Mouse (Mus musculus) myocyte (in vitro differentiated cells): ENCODE measurements around the gene Gm11042. TPM values are rescaled to one million over a fixed set of nuclear protein-coding genes. Genes with fewer than 3 reads are reported as not detected.

Experiments
- H3K27me3 ChIP-seq: one replicate; pipeline ENCODE4 v1.6.1; 2011; ENCODE audit not compliant: control insufficient read depth, insufficient read depth, insufficient read length
- H3K36me3 ChIP-seq: one replicate; pipeline ENCODE4 v1.6.1; 2011; ENCODE audit not compliant: control insufficient read depth, insufficient read depth
- H3K4me2 ChIP-seq: one replicate; pipeline ENCODE4 v1.6.1; 2011; ENCODE audit warnings: low read depth, control low read depth
- H3K4me3 ChIP-seq: one replicate; pipeline ENCODE4 v1.5.1; 2011; ENCODE audit warnings: mild to moderate bottlenecking, control low read depth, moderate library complexity
- H3K79me2 ChIP-seq: one replicate; pipeline ENCODE4 v1.6.1; 2011; ENCODE audit not compliant: control insufficient read depth, insufficient read depth
- H3ac ChIP-seq: one replicate; pipeline ENCODE4 v1.6.1; 2011; ENCODE audit not compliant: control insufficient read depth, insufficient read length
- CEBPB ChIP-seq: IDR thresholded peaks from 2 replicates; pipeline ENCODE4 v1.6.1; 2011; ENCODE audit warnings: mild to moderate bottlenecking, moderate library complexity; ENCODE audit not compliant: poor library complexity, insufficient read depth, severe bottlenecking
- E2F4 ChIP-seq: IDR thresholded peaks from one replicate; pipeline ENCODE4 v1.6.1; 2011; ENCODE audit warnings: mild to moderate bottlenecking, control low read depth, moderate library complexity; ENCODE audit not compliant: insufficient read depth
- MAX ChIP-seq: IDR thresholded peaks from one replicate; pipeline ENCODE4 v1.6.1; 2011; ENCODE audit warnings: low read depth, mild to moderate bottlenecking, control low read depth
- MYOD1 ChIP-seq, 3 experiments: IDR thresholded peaks; one replicate each; pipeline ENCODE4 v1.6.1; 2011; ENCODE audit warnings: control low read depth in 2 of 3, low read depth in 2 of 3, mild to moderate bottlenecking in 2 of 3, moderate library complexity in 1 of 3; ENCODE audit not compliant: insufficient read length in 2 of 3, control insufficient read depth in 1 of 3
- MYOG ChIP-seq, 3 experiments: IDR thresholded peaks; one replicate each; pipeline ENCODE4 v1.6.1; 2011; ENCODE audit warnings: control low read depth in 2 of 3, low read depth in 2 of 3, mild to moderate bottlenecking in 2 of 3; ENCODE audit not compliant: insufficient read length in 2 of 3, control insufficient read depth in 1 of 3, insufficient read depth in 1 of 3
- POLR2A ChIP-seq: IDR thresholded peaks from one replicate; pipeline ENCODE4 v1.6.1; 2011; ENCODE audit warnings: low read depth, mild to moderate bottlenecking, control low read depth, moderate library complexity; ENCODE audit not compliant: insufficient read length
- POLR2AphosphoS2 ChIP-seq: IDR thresholded peaks from one replicate; pipeline ENCODE4 v1.6.1; 2011; ENCODE audit warnings: low read depth, control low read depth; ENCODE audit not compliant: insufficient read length
- REST ChIP-seq: IDR thresholded peaks from one replicate; pipeline ENCODE4 v1.6.1; 2011; ENCODE audit warnings: mild to moderate bottlenecking, control low read depth, moderate library complexity; ENCODE audit not compliant: insufficient read depth, insufficient read length
- SRF ChIP-seq: IDR thresholded peaks from one replicate; pipeline ENCODE4 v1.6.1; 2011; ENCODE audit warnings: low read depth; ENCODE audit not compliant: control insufficient read depth, insufficient read length
- TCF12 ChIP-seq: IDR thresholded peaks from one replicate; pipeline ENCODE4 v1.6.1; 2011; ENCODE audit warnings: mild to moderate bottlenecking, control low read depth; ENCODE audit not compliant: poor library complexity, insufficient read depth, severe bottlenecking
- TCF3 ChIP-seq: IDR thresholded peaks from one replicate; pipeline ENCODE4 v1.6.1; 2011; ENCODE audit warnings: low read depth, control low read depth; ENCODE audit not compliant: insufficient read length
- USF1 ChIP-seq: IDR thresholded peaks from one replicate; pipeline ENCODE4 v1.6.1; 2011; ENCODE audit warnings: low read depth, mild to moderate bottlenecking, control low read depth, moderate library complexity
- polyA plus RNA-seq: library from polyadenylated mRNA; unstranded; fragments of >200 nt; fragmentation: generic; extraction: Trizol; gene quantifications from one replicate; pipeline ENCODE4 v1.2.1, GENCODE M21; 2012; ENCODE audit warnings: missing spikeins

The Gm11042 gene
- polyA plus RNA-seq, 1 experiment, result not detected

GRCm38 (mm10) chr12:74282846-74283245 is 33.3 kb downstream of the Gm11042 start:
- Histone ChIP-seq H3K79me2 (no peaks in the 10 kb centered on the region), H3K27me3 (peaks cover 6% of the 10 kb centered on the region), H3K4me2 (no peak overlapping the region), H3K4me3 (no peak overlapping the region), H3ac (no peak overlapping the region), H3K36me3 (no peaks in the 10 kb centered on the region)
- TF ChIP-seq POLR2A, result no peak
- no peak for TF ChIP-seq TCF3
- no peak for TF ChIP-seq SRF
- no peak for TF ChIP-seq CEBPB
- no peak for TF ChIP-seq MAX
- no peak for TF ChIP-seq MYOD1 (IDR thresholded peaks at IDR 0.05; ENCODE audit: control insufficient read depth in 1 of 3, insufficient read length in 2 of 3, low read depth in 2 of 3)
- TF ChIP-seq E2F4, result no peak
- TF ChIP-seq POLR2AphosphoS2, result no peak
- no peak for TF ChIP-seq USF1
- TF ChIP-seq TCF12, result no peak
- no peak for TF ChIP-seq MYOG (IDR thresholded peaks at IDR 0.05; ENCODE audit: control insufficient read depth in 1 of 3, insufficient read depth in 1 of 3, insufficient read length in 2 of 3, low read depth in 2 of 3)
- TF ChIP-seq REST, result no peak

GRCm38 (mm10) chr12:74281403-74281802 is 34.8 kb downstream of the Gm11042 start:
- Histone ChIP-seq H3K36me3 (no peaks in the 10 kb centered on the region), H3K4me3 (no peak overlapping the region), H3K79me2 (no peaks in the 10 kb centered on the region), H3ac (no peak overlapping the region), H3K4me2 (no peak overlapping the region), H3K27me3 (peaks cover 6% of the 10 kb centered on the region)
- TF ChIP-seq E2F4 (no peak), MYOG (IDR thresholded peaks at IDR 0.05; ENCODE audit: control insufficient read depth in 1 of 3, insufficient read depth in 1 of 3, insufficient read length in 2 of 3, low read depth in 2 of 3) (no peak), POLR2A (no peak), MAX (no peak), TCF12 (no peak), CEBPB (no peak), USF1 (no peak), TCF3 (no peak), MYOD1 (IDR thresholded peaks at IDR 0.05; ENCODE audit: control insufficient read depth in 1 of 3, insufficient read length in 2 of 3, low read depth in 2 of 3) (no peak), REST (no peak), SRF (no peak), POLR2AphosphoS2 (no peak)

- H3K27me3 ChIP-seq, result no peaks in the 10 kb centered on the region
- no peak overlapping the region for H3K4me2 ChIP-seq
- H3K4me3 ChIP-seq, result no peak overlapping the region
- no peaks in the 10 kb centered on the region for H3K36me3 ChIP-seq
- TF ChIP-seq TCF12, result no peak
- no peak for TF ChIP-seq POLR2A
- TF ChIP-seq USF1, result no peak
- TF ChIP-seq MYOG (IDR thresholded peaks at IDR 0.05; ENCODE audit: control insufficient read depth in 1 of 3, insufficient read depth in 1 of 3, insufficient read length in 2 of 3, low read depth in 2 of 3), result no peak
- H3ac ChIP-seq, result no peak overlapping the region
- no peaks in the 10 kb centered on the region for H3K79me2 ChIP-seq
These were observed 38.9 kb downstream of the Gm11042 start for GRCm38 (mm10) chr12:74277265-74277664.

DNA sequence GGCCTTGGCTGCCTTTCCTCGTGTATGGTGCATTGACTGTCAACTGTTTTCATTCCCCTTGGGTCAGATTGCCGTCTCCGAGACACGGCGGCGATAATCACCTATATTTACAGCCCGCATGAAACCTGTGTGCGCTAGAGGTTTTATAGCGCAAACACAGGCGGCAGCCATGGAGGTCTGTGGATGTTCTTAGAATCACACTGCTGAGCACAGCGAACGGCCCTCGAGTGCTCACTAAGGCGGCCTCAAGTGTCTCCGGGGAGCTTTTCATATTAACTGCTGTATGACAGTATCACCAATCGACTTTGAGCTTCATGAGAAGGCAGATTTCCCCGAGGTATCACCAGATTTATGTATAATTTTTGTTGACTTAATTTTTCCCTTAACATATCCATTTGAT is 43.6 kb downstream of the Gm11042 start:
- H3ac ChIP-seq, result no peak overlapping the region
- H3K4me2 ChIP-seq, result no peak overlapping the region
- H3K36me3 ChIP-seq, result no peaks in the 10 kb centered on the region
- H3K4me3 ChIP-seq, result no peak overlapping the region
- no peaks in the 10 kb centered on the region for H3K79me2 ChIP-seq
- no peak for TF ChIP-seq SRF
- no peak for TF ChIP-seq E2F4
- TF ChIP-seq POLR2A, result no peak
- H3K27me3 ChIP-seq, result no peaks in the 10 kb centered on the region

GRCm38 (mm10) chr12:74268644-74269285 is 47.4 kb downstream of the Gm11042 start:
- Histone ChIP-seq H3K4me2 (no peak overlapping the region), H3K27me3 (no peaks in the 10 kb centered on the region), H3ac (no peak overlapping the region), H3K36me3 (no peaks in the 10 kb centered on the region), H3K79me2 (no peaks in the 10 kb centered on the region), H3K4me3 (no peak overlapping the region)
- TF ChIP-seq POLR2A (no peak), TCF12 (no peak), CEBPB (no peak), MYOG (IDR thresholded peaks at IDR 0.05; ENCODE audit: control insufficient read depth in 1 of 3, insufficient read depth in 1 of 3, insufficient read length in 2 of 3, low read depth in 2 of 3) (no peak), E2F4 (no peak), TCF3 (no peak), MAX (no peak), REST (no peak), USF1 (no peak), SRF (no peak), MYOD1 (IDR thresholded peaks at IDR 0.05; ENCODE audit: control insufficient read depth in 1 of 3, insufficient read length in 2 of 3, low read depth in 2 of 3) (no peak), POLR2AphosphoS2 (no peak)
